Mouse (Mus musculus) lung, postnatal 0 days (tissue): ENCODE data around the gene Acap2. TPM values are rescaled to one million over a fixed set of nuclear protein-coding genes. Genes with fewer than 3 reads are reported as not detected.

Experiments
- ATAC-seq: fragments of 200-750 bp; cut with Nextera tagmentation; 2 replicates; pipeline ENCODE4 v1.8.0; 2017; ENCODE audit warnings: moderate library complexity
- DNase-seq: peaks from one replicate; pipeline ENCODE4 v3.0.0-alpha.2; 2016; ENCODE audit warnings: low spot score
- H3K27ac ChIP-seq: fragments of 300-500 bp; sonication (generic); 2 replicates; pipeline ENCODE4 v1.5.1; 2014; ENCODE audit warnings: antibody characterized with exemption, mild to moderate bottlenecking, low read length, mixed read lengths
- H3K27me3 ChIP-seq: fragments of 300-500 bp; sonication (generic); replicated peaks from 2 replicates; pipeline ENCODE4 v1.6.1; 2014; ENCODE audit warnings: low read length, mixed read lengths; ENCODE audit not compliant: insufficient read depth
- H3K36me3 ChIP-seq: fragments of 300-500 bp; sonication (generic); 2 replicates; pipeline ENCODE4 v1.6.1; 2014; ENCODE audit warnings: low read length, mixed read lengths; ENCODE audit not compliant: insufficient read depth
- H3K4me1 ChIP-seq: fragments of 300-500 bp; sonication (generic); 2 replicates; pipeline ENCODE4 v1.6.1; 2014; ENCODE audit warnings: antibody characterized with exemption, low read depth, low read length, mixed read lengths; ENCODE audit not compliant: insufficient read depth
- H3K4me2 ChIP-seq: fragments of 300-500 bp; sonication (generic); replicated peaks from 2 replicates; pipeline ENCODE4 v1.6.1; 2014; ENCODE audit warnings: low read depth, mild to moderate bottlenecking, low read length, moderate library complexity, mixed read lengths
- H3K4me3 ChIP-seq: fragments of 300-500 bp; sonication (generic); 2 replicates; pipeline ENCODE4 v1.5.1; 2014; ENCODE audit warnings: low read depth, low read length
- H3K9ac ChIP-seq: fragments of 300-500 bp; sonication (generic); replicated peaks from 2 replicates; pipeline ENCODE4 v1.6.1; 2014; ENCODE audit warnings: low read depth, mild to moderate bottlenecking
- H3K9me3 ChIP-seq: fragments of 300-500 bp; sonication (generic); 2 replicates; pipeline ENCODE4 v1.6.1; 2016; ENCODE audit warnings: low read length, mixed read lengths
- CTCF ChIP-seq: IDR thresholded peaks from 2 replicates; pipeline ENCODE4 v1.5.1; 2016; ENCODE audit warnings: antibody characterized with exemption, mild to moderate bottlenecking
- EP300 ChIP-seq: IDR thresholded peaks from 2 replicates; pipeline ENCODE4 v1.6.1; 2016; ENCODE audit warnings: antibody characterized with exemption, mild to moderate bottlenecking, control low read depth
- WGBS: fragments of 180-500 bp; shearing (Covaris S2); extraction: QIAGEN DNeasy Blood & Tissue Kit; methylation state at CpG from one replicate; pipeline ENCODE4 v1.1.7; 2014; 5-methylcytosine and 5-hydroxymethylcytosine counted together
- polyA plus RNA-seq: library from polyadenylated mRNA; unstranded; fragments of >200 nt; fragmentation: Nextera tagmentation; extraction: Ambion mirVana; gene quantifications from 2 replicates; pipeline ENCODE4 v1.2.1, GENCODE M21; 2015

The Acap2 gene
- polyA plus RNA-seq, 1 experiment from 2014 or later = 22.0 TPM

DNA sequence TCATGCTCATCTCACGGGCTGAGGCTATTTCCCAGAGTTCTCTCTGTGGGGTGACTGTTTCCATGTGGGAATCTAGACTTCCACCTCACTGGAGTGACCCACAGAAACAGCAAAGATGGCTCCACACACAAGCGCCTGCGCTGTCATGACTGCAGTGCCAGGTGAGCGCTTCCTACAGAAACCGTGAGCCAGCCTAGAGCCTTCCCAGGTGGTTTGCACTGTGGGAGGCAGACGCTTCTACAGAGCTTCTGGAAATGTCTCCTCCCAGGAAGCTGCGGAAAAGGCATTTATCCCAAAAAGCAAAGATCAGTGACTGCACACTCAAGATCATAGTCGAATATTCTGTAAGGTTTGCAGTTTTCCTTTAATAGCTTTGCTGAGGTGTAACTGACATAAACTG lies 20.2 kb downstream of the Acap2 start:
- Histone ChIP-seq H3K9me3 (no peaks in the 10 kb centered on the region), H3K27me3 (no peaks in the 10 kb centered on the region), H3K4me1 (peaks cover 10% of the 10 kb centered on the region), H3K36me3 (no peaks in the 10 kb centered on the region), H3K4me2 (no peak overlapping the region), H3K9ac (no peak overlapping the region), H3K4me3 (no peak overlapping the region), H3K27ac (no peak overlapping the region)
- DNase-seq (no peak), ATAC-seq (no peak)
- no peak for TF ChIP-seq EP300
- no peak for TF ChIP-seq CTCF
- WGBS = 76% methylated on average over 8 of the region's 8 CpGs

GRCm38 (mm10) chr16:31179384-31179783 lies 21.7 kb downstream of the Acap2 start:
- H3K27me3 ChIP-seq = no peaks in the 10 kb centered on the region
- H3K4me3 ChIP-seq = no peak overlapping the region
- H3K9me3 ChIP-seq = no peaks in the 10 kb centered on the region
- H3K27ac ChIP-seq = no peak overlapping the region
- ATAC-seq = no peak
- TF ChIP-seq EP300 (no peak), CTCF (no peak)
- peaks cover 9% of the 10 kb centered on the region for H3K4me1 ChIP-seq
- no peak overlapping the region for H3K9ac ChIP-seq
- WGBS = 61% methylated on average over 5 of the region's 5 CpGs
- H3K36me3 ChIP-seq = no peaks in the 10 kb centered on the region
- H3K4me2 ChIP-seq = no peak overlapping the region
- DNase-seq = no peak

GRCm38 (mm10) chr16:31174880-31175638 lies 26.0 kb downstream of the Acap2 start:
- no peaks in the 10 kb centered on the region for H3K9me3 ChIP-seq
- 68% methylated on average over 9 of the region's 9 CpGs for WGBS
- no peak overlapping the region for H3K4me2 ChIP-seq
- H3K4me3 ChIP-seq = no peak overlapping the region
- DNase-seq = peak; percentile 8
- no peaks in the 10 kb centered on the region; the same call in 1 of the 2 replicates for H3K4me1 ChIP-seq
- TF ChIP-seq CTCF = no peak
- H3K36me3 ChIP-seq = no peaks in the 10 kb centered on the region
- no peaks in the 10 kb centered on the region for H3K27me3 ChIP-seq
- no peak overlapping the region for H3K9ac ChIP-seq
- no peak overlapping the region for H3K27ac ChIP-seq
- no peak; the same call in 1 of the 2 replicates for ATAC-seq

DNA sequence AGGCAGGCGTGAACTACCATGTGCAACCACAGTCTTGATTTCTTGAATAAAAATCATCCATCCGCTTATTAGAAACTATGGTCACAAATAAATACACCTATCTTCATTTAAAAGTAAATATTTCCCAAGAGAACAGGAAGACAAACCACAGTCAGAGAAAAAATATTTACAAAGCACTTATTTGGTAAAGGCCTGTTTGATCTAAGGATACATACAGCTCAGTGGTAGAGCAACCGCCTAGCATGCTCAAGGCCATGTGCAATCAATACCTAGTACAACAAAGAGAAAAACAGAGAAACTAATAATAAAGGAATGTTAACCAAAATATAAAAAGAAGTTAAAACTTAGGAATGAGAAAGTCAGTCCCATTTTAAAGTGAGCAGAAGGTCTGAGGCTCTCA lies 28.8 kb downstream of the Acap2 start:
- 80% methylated on average over 3 of the region's 3 CpGs for WGBS
- H3K4me1 ChIP-seq = peaks cover 7% of the 10 kb centered on the region; the same call in 1 of the 2 replicates
- no peak overlapping the region for H3K4me2 ChIP-seq
- H3K27me3 ChIP-seq = no peaks in the 10 kb centered on the region
- ATAC-seq (no peak), DNase-seq (no peak)
- H3K9ac ChIP-seq = no peak overlapping the region
- no peak overlapping the region for H3K4me3 ChIP-seq
- no peak for TF ChIP-seq EP300
- no peak for TF ChIP-seq CTCF
- H3K9me3 ChIP-seq = no peaks in the 10 kb centered on the region
- H3K27ac ChIP-seq = no peak overlapping the region
- H3K36me3 ChIP-seq = no peaks in the 10 kb centered on the region

DNA sequence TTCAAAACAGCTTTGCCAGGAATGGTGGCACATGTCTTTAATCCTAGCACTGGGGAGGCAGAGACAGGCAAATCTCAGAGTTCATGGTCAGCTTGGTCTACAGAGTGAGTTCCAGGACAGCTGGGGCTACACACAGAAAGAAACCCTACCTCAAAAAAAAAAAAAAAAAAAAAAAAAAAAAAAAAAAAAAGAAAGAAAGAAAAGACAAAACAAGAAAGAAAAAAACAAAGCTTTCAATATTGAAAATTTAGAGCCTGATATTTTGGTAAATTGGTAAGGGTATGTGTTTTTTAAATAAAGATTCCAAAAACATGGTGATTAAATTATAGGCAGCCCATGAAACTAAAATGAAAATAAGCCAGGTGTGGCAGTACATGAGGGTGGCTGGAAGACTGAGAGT lies 29.6 kb downstream of the Acap2 start:
- DNase-seq (no peak), ATAC-seq (no peak)
- Histone ChIP-seq H3K36me3 (no peaks in the 10 kb centered on the region), H3K4me2 (no peak overlapping the region), H3K9me3 (no peaks in the 10 kb centered on the region), H3K27ac (no peak overlapping the region), H3K27me3 (no peaks in the 10 kb centered on the region), H3K4me1 (peaks cover 8% of the 10 kb centered on the region), H3K4me3 (no peak overlapping the region), H3K9ac (no peak overlapping the region)
- TF ChIP-seq CTCF (no peak), EP300 (no peak)

DNA sequence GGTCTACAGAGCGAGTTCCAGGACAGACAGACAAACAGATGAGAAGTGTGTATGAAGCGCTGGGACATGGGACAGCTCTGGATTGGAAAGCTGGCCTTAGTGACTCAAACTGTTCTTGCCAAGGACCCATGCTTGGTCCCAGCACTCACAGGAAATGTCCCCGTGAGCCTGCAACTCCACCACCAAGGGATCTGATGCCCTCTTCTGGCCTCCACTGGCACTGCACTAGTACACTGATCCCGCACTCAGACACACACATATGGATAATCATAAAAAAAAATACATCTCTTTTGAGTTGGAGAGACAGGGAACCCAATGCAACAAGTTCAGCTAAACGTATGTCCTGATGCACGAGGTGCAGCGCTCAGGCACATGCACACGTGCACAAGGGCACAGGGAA lies 30.7 kb downstream of the Acap2 start:
- no peak for DNase-seq
- Histone ChIP-seq H3K36me3 (no peaks in the 10 kb centered on the region), H3K4me1 (peaks cover 19% of the 10 kb centered on the region), H3K4me2 (no peak overlapping the region), H3K4me3 (no peak overlapping the region), H3K27ac (no peak overlapping the region), H3K9me3 (no peaks in the 10 kb centered on the region), H3K9ac (no peak overlapping the region), H3K27me3 (no peaks in the 10 kb centered on the region)
- TF ChIP-seq EP300 (no peak), CTCF (peak; percentile 48)
- 95% methylated on average over 8 of the region's 8 CpGs for WGBS
- ATAC-seq = no peak

GRCm38 (mm10) chr16:31169596-31169995 lies 31.4 kb downstream of the Acap2 start:
- Histone ChIP-seq H3K27me3 (no peaks in the 10 kb centered on the region), H3K4me1 (peaks cover 21% of the 10 kb centered on the region), H3K4me3 (no peak overlapping the region), H3K27ac (no peak overlapping the region), H3K9ac (no peak overlapping the region), H3K9me3 (no peaks in the 10 kb centered on the region), H3K4me2 (no peak overlapping the region), H3K36me3 (no peaks in the 10 kb centered on the region)
- DNase-seq (no peak), ATAC-seq (no peak)
- TF ChIP-seq EP300 (no peak), CTCF (no peak)
